Mouse (Mus musculus) CH12.LX (cell line): ENCODE data around the gene P4ha1.

ENCODE experiments used
- CTCF ChIP-seq, 2 experiments: IDR thresholded peaks in 1 of 2; conservative IDR thresholded peaks in 1 of 2; 2 replicates each; pipeline ENCODE4 v1.5.1; 2011 to 2012; ENCODE audit warnings: low read depth in 2 of 2, low read length in 2 of 2, improper control_type of control experiment in 1 of 2, inconsistent platforms in 1 of 2, mild to moderate bottlenecking in 1 of 2, moderate library complexity in 1 of 2
- MAX ChIP-seq: IDR thresholded peaks from 2 replicates; pipeline ENCODE4 v1.6.1; 2011; ENCODE audit warnings: low read length, improper control_type of control experiment
- NELFE ChIP-seq: IDR thresholded peaks from 2 replicates; pipeline ENCODE4 v1.6.1; 2011; ENCODE audit warnings: low read depth, low read length, improper control_type of control experiment
- NRF1 ChIP-seq: IDR thresholded peaks from 2 replicates; pipeline ENCODE4 v1.6.1; 2014; ENCODE audit warnings: low read depth, mild to moderate bottlenecking, inconsistent platforms, low read length, improper control_type of control experiment, moderate library complexity
- POLR2A ChIP-seq: IDR thresholded peaks from 2 replicates; pipeline ENCODE4 v1.6.1; 2011; ENCODE audit warnings: low read depth, mild to moderate bottlenecking, improper control_type of control experiment, low read length
- TBP ChIP-seq: conservative IDR thresholded peaks from 2 replicates; pipeline ENCODE4 v1.6.1; 2011; ENCODE audit warnings: low read depth, low read length, improper control_type of control experiment
- UBTF ChIP-seq: IDR thresholded peaks from 2 replicates; pipeline ENCODE4 v1.6.1; 2012; ENCODE audit warnings: low read depth, mild to moderate bottlenecking, inconsistent platforms, low read length, improper control_type of control experiment, moderate library complexity
- USF1 ChIP-seq: IDR thresholded peaks from 2 replicates; pipeline ENCODE4 v1.6.1; 2014; ENCODE audit warnings: low read depth, mild to moderate bottlenecking, inconsistent platforms, low read length, improper control_type of control experiment
- ZNF384 ChIP-seq: IDR thresholded peaks from 2 replicates; pipeline ENCODE4 v1.6.1; 2012; ENCODE audit warnings: low read depth, low read length, improper control_type of control experiment, inconsistent platforms

GRCm38 (mm10) chr10:59366746-59367145, 43.6 kb downstream of the P4ha1 start:
- TF ChIP-seq ZNF384 (no peak), CTCF (conservative IDR thresholded peaks at IDR 0.05 in 1 of 2, IDR thresholded peaks at IDR 0.05 in 1 of 2; ENCODE audit: low read depth in 2 of 2, low read length in 2 of 2) (no peak), TBP (no peak), POLR2A (no peak), UBTF (no peak), NRF1 (no peak), USF1 (no peak), MAX (no peak), NELFE (no peak)
